Mouse (Mus musculus) megakaryocyte, embryonic 14.5 days (primary cell): Measurements from ENCODE around the gene Dbndd2.

Experiments used
- FLI1 ChIP-seq: IDR thresholded peaks from 2 replicates; pipeline ENCODE4 v1.6.1; 2012; ENCODE audit warnings: low read length, inconsistent platforms, mixed read lengths
- GATA1 ChIP-seq: IDR thresholded peaks from 3 replicates; pipeline ENCODE4 v1.6.1; 2012; ENCODE audit warnings: mixed read lengths, low read length, inconsistent platforms, borderline replicate concordance

- TF ChIP-seq GATA1, result no peak
- no peak for TF ChIP-seq FLI1
Measured at GRCm38 (mm10) chr2:164456413-164456812, 29.5 kb upstream of the Dbndd2 start.
